Mouse (Mus musculus): ENCODE results near the gene Kcna2.

DNA sequence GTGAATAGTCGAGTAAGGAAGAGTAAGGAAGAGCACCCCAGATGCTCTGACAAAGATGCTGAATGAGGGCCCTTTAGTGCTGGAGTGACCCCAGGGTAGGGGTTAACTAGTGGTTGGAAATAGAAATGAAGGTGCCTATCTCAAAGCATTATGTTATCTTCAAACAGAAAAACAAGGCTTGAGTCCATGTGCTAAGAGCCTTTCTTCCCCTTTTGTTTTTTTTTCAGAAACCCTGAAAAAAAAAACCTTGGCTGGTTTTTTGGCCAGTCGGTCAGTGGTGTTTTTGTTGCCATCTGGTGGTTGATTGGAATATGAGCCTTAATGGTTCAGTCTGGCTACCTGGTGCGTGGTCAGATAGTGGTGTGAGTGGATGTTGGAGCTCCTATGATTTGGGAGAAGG lies 19.7 kb upstream of the Kcna2 start:
- no peak for TF ChIP-seq EP300 (IDR thresholded peaks at IDR 0.05; ENCODE audit: low read depth)
- peak; percentile 52 for TF ChIP-seq CTCF (IDR thresholded peaks at IDR 0.05; ENCODE audit: low read depth)
